Mouse (Mus musculus): ENCODE measurements around the gene Gm10024.
"Not testable (repeated sequence)": the region's sequence is repeated elsewhere in the genome, so short reads cannot be mapped to it uniquely, and the experiment has no call there.

Gene Gm10024

GRCm38 (mm10) chr10:77711157-77711556 lies at the start of gene Gm10024:
Gene Gm10024, plus strand, starts transcription at chr10:77711457.
- DNase-seq (ENCODE audit: low spot score), result not testable (repeated sequence)

GRCm38 (mm10) chr10:77663949-77664665 lies 47.1 kb upstream of the Gm10024 start:
- no peak for DNase-seq (ENCODE audit: low spot score)

GRCm38 (mm10) chr10:77666342-77666741 lies 44.9 kb upstream of the Gm10024 start:
- no peak for DNase-seq (ENCODE audit: low spot score)

GRCm38 (mm10) chr10:77667402-77667801 lies 43.9 kb upstream of the Gm10024 start:
- no peak for DNase-seq (ENCODE audit: low spot score)

- no peak for DNase-seq (ENCODE audit: low spot score)
Observed at GRCm38 (mm10) chr10:77670710-77671109, 40.5 kb upstream of the Gm10024 start.

GRCm38 (mm10) chr10:77671519-77671918 lies 39.7 kb upstream of the Gm10024 start:
- no peak for DNase-seq (ENCODE audit: low spot score)

GRCm38 (mm10) chr10:77673765-77674164 lies 37.5 kb upstream of the Gm10024 start:
- no peak for DNase-seq (ENCODE audit: low spot score)

GRCm38 (mm10) chr10:77677562-77677961 lies 33.7 kb upstream of the Gm10024 start:
- no peak for DNase-seq (ENCODE audit: low spot score)

GRCm38 (mm10) chr10:77682994-77683393 lies 28.3 kb upstream of the Gm10024 start:
- no peak for DNase-seq (ENCODE audit: low spot score)

- no peak for DNase-seq (ENCODE audit: low spot score)
Observed at GRCm38 (mm10) chr10:77684181-77684580, 27.1 kb upstream of the Gm10024 start.

GRCm38 (mm10) chr10:77685895-77686664 lies 25.2 kb upstream of the Gm10024 start, which contains the start of gene Tspear:
Gene Tspear, plus strand, starts transcription at chr10:77686569.
- peak; percentile 70 for DNase-seq (ENCODE audit: low spot score)

- DNase-seq (ENCODE audit: low spot score), result no peak
Observed at GRCm38 (mm10) chr10:77687021-77687420, 24.2 kb upstream of the Gm10024 start.

- DNase-seq (ENCODE audit: low spot score), result not testable (repeated sequence)
Observed at GRCm38 (mm10) chr10:77690356-77690807, 20.9 kb upstream of the Gm10024 start, which contains the start of gene Gm19402. Gene Gm19402, minus strand, starts transcription at chr10:77690757.

- no peak for DNase-seq (ENCODE audit: low spot score)
Observed at GRCm38 (mm10) chr10:77697133-77697532, 14.1 kb upstream of the Gm10024 start, which contains the start of gene Gm9508. Gene Gm9508, minus strand, starts transcription at chr10:77697233.

GRCm38 (mm10) chr10:77706326-77706725 lies 4.9 kb upstream of the Gm10024 start, which contains the start of gene Gm10272:
Gene Gm10272, plus strand, starts transcription at chr10:77706626.
- DNase-seq (ENCODE audit: low spot score), result no peak

GRCm38 (mm10) chr10:77709831-77710230 lies 1.4 kb upstream of the Gm10024 start:
- DNase-seq (ENCODE audit: low spot score), result no peak

- no peak for DNase-seq (ENCODE audit: low spot score)
Observed at GRCm38 (mm10) chr10:77713734-77714133, 2.5 kb downstream of the Gm10024 start.

- DNase-seq (ENCODE audit: low spot score), result no peak
Observed at GRCm38 (mm10) chr10:77715507-77715906, 4.2 kb downstream of the Gm10024 start, which contains the start of gene Gm10142. Gene Gm10142, plus strand, starts transcription at chr10:77715807.

GRCm38 (mm10) chr10:77720299-77720698 lies 9.0 kb downstream of the Gm10024 start, which contains the start of gene Krtap12-1:
Gene Krtap12-1, plus strand, starts transcription at chr10:77720599.
- DNase-seq (ENCODE audit: low spot score), result not testable (repeated sequence)

GRCm38 (mm10) chr10:77724855-77725254 lies 13.6 kb downstream of the Gm10024 start:
- no peak for DNase-seq (ENCODE audit: low spot score)

- DNase-seq (ENCODE audit: low spot score), result no peak
Observed at GRCm38 (mm10) chr10:77726186-77726585, 14.9 kb downstream of the Gm10024 start, which contains the start of gene Gm10100. Gene Gm10100, plus strand, starts transcription at chr10:77726486.

- DNase-seq (ENCODE audit: low spot score), result no peak
Observed at GRCm38 (mm10) chr10:77728280-77728679, 17.0 kb downstream of the Gm10024 start.

- no peak for DNase-seq (ENCODE audit: low spot score)
Observed at GRCm38 (mm10) chr10:77729241-77729640, 18.0 kb downstream of the Gm10024 start.

Data from urinary bladder, postnatal 14 days (tissue).